Mouse (Mus musculus) hindbrain, embryonic 11.5 days (tissue): ENCODE data around the gene Cyp11a1. TPM values are rescaled to one million over a fixed set of nuclear protein-coding genes. Genes with fewer than 3 reads are reported as not detected.

Experiments used
- ATAC-seq: fragments of 200-750 bp; cut with Nextera tagmentation; 2 replicates; pipeline ENCODE4 v1.8.0; 2017; ENCODE audit warnings: mild to moderate bottlenecking, moderate TSS enrichment, moderate library complexity; ENCODE audit not compliant: low FRiP score
- DNase-seq: peaks from one replicate; pipeline ENCODE4 v3.0.0-alpha.2; 2015; ENCODE audit warnings: low spot score
- H3K27ac ChIP-seq: fragments of 300-500 bp; sonication (generic); 2 replicates; pipeline ENCODE4 v1.5.1; 2014; ENCODE audit warnings: mild to moderate bottlenecking, low read depth, low read length
- H3K27me3 ChIP-seq: fragments of 300-500 bp; sonication (generic); 2 replicates; pipeline ENCODE4 v1.6.1; 2014; ENCODE audit warnings: mild to moderate bottlenecking, low read length, moderate library complexity, mixed read lengths; ENCODE audit not compliant: control insufficient read depth, insufficient read depth
- H3K36me3 ChIP-seq: fragments of 300-500 bp; sonication (generic); 2 replicates; pipeline ENCODE4 v1.6.1; 2014; ENCODE audit warnings: mild to moderate bottlenecking, low read length, moderate library complexity, mixed read lengths; ENCODE audit not compliant: control insufficient read depth, insufficient read depth
- H3K4me1 ChIP-seq: fragments of 300-500 bp; sonication (generic); replicated peaks from 2 replicates; pipeline ENCODE4 v1.6.1; 2014; ENCODE audit warnings: low read length, mixed read lengths; ENCODE audit not compliant: control insufficient read depth, insufficient read depth
- H3K4me2 ChIP-seq: fragments of 300-500 bp; sonication (generic); replicated peaks from 2 replicates; pipeline ENCODE4 v1.6.1; 2014; ENCODE audit warnings: mild to moderate bottlenecking, low read depth, low read length
- H3K4me3 ChIP-seq: fragments of 300-500 bp; sonication (generic); 2 replicates; pipeline ENCODE4 v1.5.1; 2014; ENCODE audit warnings: low read depth, low read length
- H3K9ac ChIP-seq: fragments of 300-500 bp; sonication (generic); 2 replicates; pipeline ENCODE4 v1.6.1; 2014; ENCODE audit warnings: low read depth, low read length
- H3K9me3 ChIP-seq: fragments of 300-500 bp; sonication (generic); 2 replicates; pipeline ENCODE4 v1.6.1; 2016; ENCODE audit warnings: low read length; ENCODE audit not compliant: control insufficient read depth
- WGBS: fragments of 180-500 bp; shearing (Covaris S2); extraction: QIAGEN DNeasy Blood & Tissue Kit; methylation state at CpG from one replicate; pipeline ENCODE4 v1.1.7; 2014; 5-methylcytosine and 5-hydroxymethylcytosine counted together
- polyA plus RNA-seq: library from polyadenylated mRNA; unstranded; fragments of >200 nt; fragmentation: Nextera tagmentation; extraction: Ambion mirVana; gene quantifications from 2 replicates; pipeline ENCODE4 v1.2.1, GENCODE M21; 2014

Cyp11a1 gene
- polyA plus RNA-seq, 1 experiment from 2014 or later, result not detected

- H3K27ac ChIP-seq, result no peak overlapping the region
- H3K9ac ChIP-seq, result no peak overlapping the region
- ATAC-seq, result no peak
- H3K9me3 ChIP-seq, result no peaks in the 10 kb centered on the region
- WGBS, result 40% methylated on average over 7 of the region's 7 CpGs
- peaks cover 5% of the 10 kb centered on the region for H3K4me1 ChIP-seq
- H3K4me3 ChIP-seq, result no peak overlapping the region
- no peak overlapping the region for H3K4me2 ChIP-seq
- H3K27me3 ChIP-seq, result no peaks in the 10 kb centered on the region
- peak; percentile 15 for DNase-seq
- no peaks in the 10 kb centered on the region for H3K36me3 ChIP-seq
Observed at GRCm38 (mm10) chr9:58011027-58011426, 4.8 kb downstream of the Cyp11a1 start.

GRCm38 (mm10) chr9:58011552-58011951 is 5.3 kb downstream of the Cyp11a1 start:
- Histone ChIP-seq H3K27me3 (no peaks in the 10 kb centered on the region), H3K9me3 (no peaks in the 10 kb centered on the region), H3K4me1 (peaks cover 5% of the 10 kb centered on the region), H3K4me3 (no peak overlapping the region), H3K4me2 (no peak overlapping the region), H3K9ac (no peak overlapping the region), H3K27ac (no peak overlapping the region), H3K36me3 (no peaks in the 10 kb centered on the region)
- DNase-seq (no peak), ATAC-seq (no peak)
- 86% methylated on average over 8 of the region's 8 CpGs for WGBS

GRCm38 (mm10) chr9:58012486-58012885 is 6.3 kb downstream of the Cyp11a1 start:
- H3K4me3 ChIP-seq, result no peak overlapping the region
- H3K4me1 ChIP-seq, result peaks cover 5% of the 10 kb centered on the region
- DNase-seq, result no peak
- H3K9ac ChIP-seq, result no peak overlapping the region
- 85% methylated on average over 2 of the region's 2 CpGs for WGBS
- H3K27me3 ChIP-seq, result no peaks in the 10 kb centered on the region
- no peak for ATAC-seq
- no peaks in the 10 kb centered on the region for H3K9me3 ChIP-seq
- no peak overlapping the region for H3K4me2 ChIP-seq
- H3K36me3 ChIP-seq, result no peaks in the 10 kb centered on the region
- no peak overlapping the region for H3K27ac ChIP-seq

GRCm38 (mm10) chr9:58012935-58013334 is 6.7 kb downstream of the Cyp11a1 start:
- no peaks in the 10 kb centered on the region for H3K9me3 ChIP-seq
- DNase-seq (no peak), ATAC-seq (no peak)
- no peak overlapping the region for H3K4me3 ChIP-seq
- peaks cover 5% of the 10 kb centered on the region for H3K4me1 ChIP-seq
- no peak overlapping the region for H3K9ac ChIP-seq
- H3K36me3 ChIP-seq, result no peaks in the 10 kb centered on the region
- WGBS, result 51% methylated on average over 2 of the region's 2 CpGs
- no peak overlapping the region for H3K4me2 ChIP-seq
- no peak overlapping the region for H3K27ac ChIP-seq
- H3K27me3 ChIP-seq, result no peaks in the 10 kb centered on the region

- no peak for ATAC-seq
- no peaks in the 10 kb centered on the region; the same call in 1 of the 2 replicates for H3K4me1 ChIP-seq
Observed at GRCm38 (mm10) chr9:58014393-58015160, 8.4 kb downstream of the Cyp11a1 start.

GRCm38 (mm10) chr9:58015856-58016255 is 9.6 kb downstream of the Cyp11a1 start:
- no peak for DNase-seq
- Histone ChIP-seq H3K9me3 (no peaks in the 10 kb centered on the region), H3K36me3 (no peaks in the 10 kb centered on the region), H3K27ac (no peak overlapping the region), H3K4me2 (no peak overlapping the region), H3K9ac (no peak overlapping the region), H3K4me3 (no peak overlapping the region), H3K27me3 (no peaks in the 10 kb centered on the region), H3K4me1 (no peaks in the 10 kb centered on the region; the same call in 1 of the 2 replicates)
- no peak for ATAC-seq
- WGBS, result 89% methylated on average over 6 of the region's 6 CpGs

More at GRCm38 (mm10) chr9:58014393-58015160, 8.4 kb downstream of the Cyp11a1 start:
- no peak for DNase-seq
- Histone ChIP-seq H3K9me3 (no peaks in the 10 kb centered on the region), H3K27me3 (no peaks in the 10 kb centered on the region), H3K4me2 (no peak overlapping the region), H3K27ac (no peak overlapping the region), H3K4me3 (no peak overlapping the region), H3K9ac (no peak overlapping the region), H3K36me3 (no peaks in the 10 kb centered on the region)
- WGBS, result 64% methylated on average over 8 of the region's 8 CpGs

- Histone ChIP-seq H3K4me2 (no peak overlapping the region), H3K27me3 (no peaks in the 10 kb centered on the region), H3K9me3 (no peaks in the 10 kb centered on the region), H3K36me3 (no peaks in the 10 kb centered on the region), H3K27ac (no peak overlapping the region), H3K4me3 (no peak overlapping the region), H3K4me1 (no peaks in the 10 kb centered on the region), H3K9ac (no peak overlapping the region)
- WGBS, result 80% methylated on average over 3 of the region's 3 CpGs
- DNase-seq (no peak), ATAC-seq (no peak)
Observed at GRCm38 (mm10) chr9:58016962-58017361, 10.8 kb downstream of the Cyp11a1 start.

- Histone ChIP-seq H3K9ac (no peak overlapping the region), H3K4me1 (no peaks in the 10 kb centered on the region), H3K27me3 (no peaks in the 10 kb centered on the region), H3K9me3 (no peaks in the 10 kb centered on the region), H3K36me3 (no peaks in the 10 kb centered on the region), H3K27ac (no peak overlapping the region), H3K4me3 (no peak overlapping the region), H3K4me2 (no peak overlapping the region)
- WGBS, result 78% methylated on average over 5 of the region's 5 CpGs
- ATAC-seq (no peak), DNase-seq (no peak)
Observed at GRCm38 (mm10) chr9:58018385-58018784, 12.2 kb downstream of the Cyp11a1 start.

GRCm38 (mm10) chr9:58025995-58026394 is 19.8 kb downstream of the Cyp11a1 start:
- H3K36me3 ChIP-seq, result no peaks in the 10 kb centered on the region
- ATAC-seq (no peak), DNase-seq (no peak)
- no peaks in the 10 kb centered on the region for H3K4me1 ChIP-seq
- 93% methylated on average over 9 of the region's 9 CpGs for WGBS
- no peak overlapping the region for H3K9ac ChIP-seq
- H3K27ac ChIP-seq, result no peak overlapping the region
- H3K27me3 ChIP-seq, result no peaks in the 10 kb centered on the region
- H3K9me3 ChIP-seq, result no peaks in the 10 kb centered on the region
- no peak overlapping the region for H3K4me2 ChIP-seq
- no peak overlapping the region for H3K4me3 ChIP-seq
